Mouse (Mus musculus): ENCODE results near the gene BB287469. TPM values are rescaled to one million over a fixed set of nuclear protein-coding genes. Genes with fewer than 3 reads are reported as not detected.
"Not testable (repeated sequence)": the region's sequence is repeated elsewhere in the genome, so short reads cannot be mapped to it uniquely, and the experiment has no call there.

Gene BB287469
- not detected for total RNA-seq (2021)
- long read RNA-seq, experiment 1: 0 reads
- long read RNA-seq, experiment 2: 0 reads

GRCm38 (mm10) chr12:87816277-87816676 is at the start of gene BB287469:
BB287469 (plus strand) TSS chr12:87816577.
- not testable (repeated sequence) for H3K4me3 ChIP-seq; H3K27ac ChIP-seq; DNase-seq (ENCODE audit: low spot score in 2 of 2)

GRCm38 (mm10) chr12:87775655-87776054 is 40.7 kb upstream of the BB287469 start, which contains the start of gene Gm21319:
Gm21319 (minus strand) TSS chr12:87775755.
- H3K4me3 ChIP-seq; DNase-seq (ENCODE audit: low spot score in 2 of 2); H3K27ac ChIP-seq: not testable (repeated sequence)

GRCm38 (mm10) chr12:87795212-87795611 is 21.2 kb upstream of the BB287469 start, which contains the start of gene Gm21936:
Gm21936 (plus strand) TSS chr12:87795512.
- H3K27ac ChIP-seq; H3K4me3 ChIP-seq; DNase-seq (ENCODE audit: low spot score in 2 of 2): not testable (repeated sequence)

GRCm38 (mm10) chr12:87797971-87798370 is 18.4 kb upstream of the BB287469 start:
- not testable (repeated sequence) for H3K27ac ChIP-seq; H3K4me3 ChIP-seq; DNase-seq (ENCODE audit: low spot score in 2 of 2)

- DNase-seq (ENCODE audit: low spot score in 2 of 2); H3K4me3 ChIP-seq; H3K27ac ChIP-seq: not testable (repeated sequence)
Observed at GRCm38 (mm10) chr12:87842239-87842638, 25.9 kb downstream of the BB287469 start, which contains the start of gene Gm2001. Gm2001 (minus strand) TSS chr12:87842339.

GRCm38 (mm10) chr12:87850657-87851056 is 34.3 kb downstream of the BB287469 start:
- H3K27ac ChIP-seq; DNase-seq (ENCODE audit: low spot score in 2 of 2); H3K4me3 ChIP-seq: not testable (repeated sequence)

GRCm38 (mm10) chr12:87856067-87856466 is 39.7 kb downstream of the BB287469 start:
- DNase-seq (ENCODE audit: low spot score in 2 of 2); H3K4me3 ChIP-seq; H3K27ac ChIP-seq: not testable (repeated sequence)

- H3K27ac ChIP-seq; DNase-seq (ENCODE audit: low spot score in 2 of 2); H3K4me3 ChIP-seq: not testable (repeated sequence)
Observed at GRCm38 (mm10) chr12:87861740-87862692, 45.6 kb downstream of the BB287469 start.

GRCm38 (mm10) chr12:87863638-87864037 is 47.3 kb downstream of the BB287469 start:
- not testable (repeated sequence) for H3K27ac ChIP-seq; DNase-seq (ENCODE audit: low spot score in 2 of 2); H3K4me3 ChIP-seq

GRCm38 (mm10) chr12:87864048-87864447 is 47.7 kb downstream of the BB287469 start:
- DNase-seq (ENCODE audit: low spot score in 2 of 2); H3K27ac ChIP-seq; H3K4me3 ChIP-seq: not testable (repeated sequence)

Other genes with a start within 250 kb of the BB287469 start
- gene Oog1, start 213.9 kb upstream of the BB287469 start, total RNA-seq (2021): not detected
- not detected for gene Gm4027, start 197.7 kb upstream of the BB287469 start, total RNA-seq (2021)
- gene Gm16381, start 172.0 kb upstream of the BB287469 start, total RNA-seq (2021): not detected
- not detected for gene Gm21319, start 40.8 kb upstream of the BB287469 start, total RNA-seq (2021)
- gene Gm21936, start 21.1 kb upstream of the BB287469 start, total RNA-seq (2021): not detected
- gene Gm2001, start 25.8 kb downstream of the BB287469 start, total RNA-seq (2021): not detected
- not detected for gene Gm2016, start 57.5 kb downstream of the BB287469 start, total RNA-seq (2021)
- gene Gm2022, start 78.8 kb downstream of the BB287469 start, total RNA-seq (2021): not detected
- gene Gm2035, start 103.3 kb downstream of the BB287469 start, total RNA-seq (2021): not detected
- gene Gm2042, start 137.5 kb downstream of the BB287469 start, total RNA-seq (2021): not detected
- gene Gm2075, start 195.3 kb downstream of the BB287469 start, total RNA-seq (2021): not detected
- not detected for gene Gm6803, start 202.2 kb downstream of the BB287469 start, total RNA-seq (2021)
- not detected for gene Gm2056, start 210.4 kb downstream of the BB287469 start, total RNA-seq (2021)

Measured in layer of hippocampus, adult 2 months (tissue).